Comparison of ENCODE assay signal across 24 mouse cellular contexts in the genomic region with DNA sequence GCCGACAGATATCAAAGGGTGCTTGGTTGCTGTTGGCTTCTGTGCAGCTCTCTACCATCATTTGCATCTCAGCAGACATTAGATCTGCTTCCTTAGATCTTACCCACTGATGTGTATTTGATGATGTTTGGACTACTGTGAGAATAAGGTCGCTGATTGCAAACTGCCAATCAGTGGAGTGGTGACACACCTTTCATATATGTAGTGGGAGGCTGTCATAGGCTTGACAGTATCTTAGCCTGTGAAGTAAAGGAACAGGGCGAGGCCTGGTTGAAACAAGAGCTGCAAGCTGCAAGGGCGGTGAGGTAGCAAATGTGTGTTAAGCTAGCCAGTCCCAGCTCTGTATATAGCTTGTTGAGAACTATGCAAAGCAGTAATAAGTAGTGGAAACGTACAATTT. TPM values are rescaled to one million over a fixed set of nuclear protein-coding genes. Genes with fewer than 3 reads are reported as not detected.
DNase-seq lines count a peak whose midpoint lies in the region; ATAC-seq lines count a peak whose summit lies in the region.
"Had no signal": no experiment of that assay in that cellular context is flagged by ENCODE, and none has a peak within 500 bp of the region (broad histone marks: within the 10 kb centered on the region; RNA-seq: fewer than 3 reads in every experiment).

No protein-coding gene starts in this region.

- H3K36me3 ChIP-seq in forebrain, embryonic 11.5 days (ENCODE audit: control insufficient read depth, insufficient read depth, low read length): no peaks in the 10 kb centered on the region
- H3K36me3 ChIP-seq: forebrain, embryonic 10.5 days; heart, embryonic 12.5 days; heart, embryonic 15.5 days; hindbrain, embryonic 10.5 days; hindbrain, embryonic 13.5 days had no signal

- peak; percentile 82 for DNase-seq in CD4-positive helper T cell, adult 2 months (ENCODE audit: low read depth, low spot score)
- DNase-seq in CD4-positive, CD25-positive, alpha-beta regulatory T cell, adult 2 months (ENCODE audit: low read depth, low spot score): peak; percentile 55
- peak; percentile 75 for DNase-seq in naive thymus-derived CD4-positive, alpha-beta T cell, adult 2 months (ENCODE audit: low read depth)
- no peak for DNase-seq in lung, postnatal 36 days
- no peak for DNase-seq in forebrain, embryonic 11.5 days (ENCODE audit: low spot score)
- no peak for DNase-seq in testis, postnatal 10 days (ENCODE audit: low spot score)
- no peak for DNase-seq in adrenal gland, adult 2 months
- DNase-seq: adrenal gland, postnatal 14 days; cerebellum, adult 11 months; cerebellum, adult 9-10 months; cerebellum, postnatal 14 days; forebrain, postnatal 0 days; gastrocnemius, postnatal 36 days; heart, postnatal 10 days; heart, postnatal 36 days had no signal

- WGBS in forebrain, embryonic 11.5 days: 86% methylated on average over 5 of the region's 5 CpGs

- no peak overlapping the region for H3K9ac ChIP-seq in forebrain, embryonic 11.5 days (ENCODE audit: low read length)
- H3K9ac ChIP-seq: forebrain, postnatal 0 days; heart, embryonic 12.5 days; heart, embryonic 15.5 days; hindbrain, embryonic 13.5 days had no signal

- no peaks in the 10 kb centered on the region for H3K27me3 ChIP-seq in forebrain, embryonic 11.5 days (ENCODE audit: control insufficient read depth, insufficient read depth, low read length)
- H3K27me3 ChIP-seq: heart, embryonic 12.5 days; heart, embryonic 15.5 days; hindbrain, embryonic 13.5 days had no signal

- peak; percentile 60 for ATAC-seq in activated CD4-positive, CD25-positive, alpha-beta regulatory T cell, adult 4 months
- no peak for ATAC-seq in forebrain, embryonic 11.5 days (replicated peaks; ENCODE audit: low FRiP score)
- ATAC-seq: forebrain, embryonic 14.5 days; forebrain, postnatal 0 days; hindbrain, embryonic 16.5 days; intestine, postnatal 0 days had no signal

- H3K27ac ChIP-seq in forebrain, embryonic 11.5 days (ENCODE audit: low read depth, low read length): no peak overlapping the region
- H3K27ac ChIP-seq: forebrain, embryonic 10.5 days; heart, embryonic 15.5 days; hindbrain, embryonic 10.5 days; hindbrain, embryonic 13.5 days had no signal

- H3K4me1 ChIP-seq in forebrain, embryonic 11.5 days (replicated peaks; ENCODE audit: control insufficient read depth, insufficient read depth, low read length): no peaks in the 10 kb centered on the region
- H3K4me1 ChIP-seq: forebrain, embryonic 10.5 days; heart, embryonic 12.5 days; heart, embryonic 15.5 days; hindbrain, embryonic 10.5 days; hindbrain, embryonic 13.5 days had no signal

- H3K4me3 ChIP-seq in forebrain, embryonic 11.5 days (ENCODE audit: low read depth, low read length): no peak overlapping the region
- H3K4me3 ChIP-seq: forebrain, embryonic 10.5 days; heart, embryonic 12.5 days; heart, embryonic 15.5 days; hindbrain, embryonic 10.5 days; hindbrain, embryonic 13.5 days had no signal

- H3K4me2 ChIP-seq in forebrain, embryonic 11.5 days (ENCODE audit: low read depth, low read length, severe bottlenecking): no peak overlapping the region
- H3K4me2 ChIP-seq: heart, embryonic 12.5 days; heart, embryonic 15.5 days; hindbrain, embryonic 13.5 days had no signal

- H3K9me3 ChIP-seq in forebrain, embryonic 11.5 days (ENCODE audit: control insufficient read depth, low read length): no peaks in the 10 kb centered on the region
- H3K9me3 ChIP-seq: forebrain, embryonic 10.5 days; heart, embryonic 15.5 days; hindbrain, embryonic 10.5 days; hindbrain, embryonic 13.5 days had no signal

RNA-seq across cellular contexts. Expression of a gene that starts 54.5 kb away (rescaled TPM):
- 10 to 100 TPM; 39.4 to 46.8 TPM for polyA plus RNA-seq in activated CD4-positive, CD25-positive, alpha-beta regulatory T cell, adult 4 months (2017; shearing (Covaris generic))
- 12.3 and 14.3 TPM in 2 replicates for polyA plus RNA-seq in forebrain, embryonic 11.5 days (2014; fragmentation: Nextera tagmentation; extraction: Ambion mirVana)
- 10 to 100 TPM; 68.2 to 74.8 TPM for total RNA-seq in adrenal gland, adult 2 months (2021)
- 68.4 and 77.7 TPM in 2 replicates for polyA plus RNA-seq in adrenal gland, adult 2 months (2012; rRNA removed)

Comparison
In these comparisons a context has a peak if more than half of its experiments do, and no peak if none do; other contexts are left out.
1. DNase-seq: peak in CD4-positive helper T cell, adult 2 months (single experiment), CD4-positive, CD25-positive, alpha-beta regulatory T cell, adult 2 months (single experiment) and naive thymus-derived CD4-positive, alpha-beta T cell, adult 2 months (single experiment); none in lung, postnatal 36 days (single experiment), forebrain, embryonic 11.5 days (single experiment), testis, postnatal 10 days (single experiment) and adrenal gland, adult 2 months (single experiment).